Mouse (Mus musculus) hindbrain, postnatal 0 days (tissue): ENCODE results near the gene Znrd1. TPM values are rescaled to one million over a fixed set of nuclear protein-coding genes. Genes with fewer than 3 reads are reported as not detected.

ENCODE experiments used
- ATAC-seq: fragments of 200-750 bp; cut with Nextera tagmentation; 2 replicates; pipeline ENCODE4 v1.8.0; 2017; ENCODE audit warnings: mild to moderate bottlenecking, moderate TSS enrichment, moderate library complexity
- DNase-seq: peaks from one replicate; pipeline ENCODE4 v3.0.0-alpha.2; 2015; ENCODE audit warnings: low spot score
- H3K27ac ChIP-seq: fragments of 300-500 bp; sonication (generic); 2 replicates; pipeline ENCODE4 v1.5.1; 2014; ENCODE audit warnings: mild to moderate bottlenecking
- H3K27me3 ChIP-seq: fragments of 300-500 bp; sonication (generic); 2 replicates; pipeline ENCODE4 v1.6.1; 2014; ENCODE audit warnings: low read length, mixed read lengths; ENCODE audit not compliant: insufficient read depth
- H3K36me3 ChIP-seq: fragments of 300-500 bp; sonication (generic); 2 replicates; pipeline ENCODE4 v1.6.1; 2014; ENCODE audit warnings: low read length, mixed read lengths; ENCODE audit not compliant: insufficient read depth
- H3K4me1 ChIP-seq: fragments of 300-500 bp; sonication (generic); 2 replicates; pipeline ENCODE4 v1.6.1; 2014; ENCODE audit warnings: antibody characterized with exemption, low read length, mixed read lengths; ENCODE audit not compliant: insufficient read depth
- H3K4me2 ChIP-seq: fragments of 300-500 bp; sonication (generic); 2 replicates; pipeline ENCODE4 v1.6.1; 2014; ENCODE audit warnings: low read depth, mild to moderate bottlenecking, low read length, moderate library complexity, mixed read lengths
- H3K4me3 ChIP-seq: fragments of 300-500 bp; sonication (generic); 2 replicates; pipeline ENCODE4 v1.5.1; 2014; ENCODE audit warnings: low read length
- H3K9ac ChIP-seq: fragments of 300-500 bp; sonication (generic); replicated peaks from 2 replicates; pipeline ENCODE4 v1.6.1; 2014; ENCODE audit warnings: mild to moderate bottlenecking, low read length, moderate library complexity, mixed read lengths
- H3K9me3 ChIP-seq: fragments of 300-500 bp; sonication (generic); 2 replicates; pipeline ENCODE4 v1.6.1; 2016; ENCODE audit warnings: low read length, mixed read lengths
- CTCF ChIP-seq: IDR thresholded peaks from 2 replicates; pipeline ENCODE4 v1.5.1; 2016; ENCODE audit warnings: antibody characterized with exemption, control low read depth, low read depth
- WGBS: fragments of 180-500 bp; shearing (Covaris S2); extraction: QIAGEN DNeasy Blood & Tissue Kit; methylation state at CpG from one replicate; pipeline ENCODE4 v1.1.7; 2014; 5-methylcytosine and 5-hydroxymethylcytosine counted together
- polyA plus RNA-seq: library from polyadenylated mRNA; unstranded; fragments of >200 nt; fragmentation: Nextera tagmentation; extraction: Ambion mirVana; gene quantifications from 2 replicates; pipeline ENCODE4 v1.2.1, GENCODE M21; 2015
- total RNA-seq: library from RNA; depleted of rRNA; stranded (reverse); fragments of >200 nt; gene quantifications from 2 replicates; pipeline ENCODE4 v1.2.3, GENCODE M21; 2014

Gene Znrd1
- total and polyA plus RNA-seq, 2 experiments from 2014 or later: 45.0 to 49.3 TPM

GRCm38 (mm10) chr17:36982253-36983155 is 24.1 kb upstream of the Znrd1 start:
- Histone ChIP-seq H3K36me3 (no peaks in the 10 kb centered on the region), H3K4me1 (0 out of 2 replicates have a peak, but pooled peaks cover 4% of the 10 kb centered on the region), H3K27ac (no peak overlapping the region), H3K4me2 (no peak overlapping the region), H3K9ac (no peak overlapping the region), H3K9me3 (no peaks in the 10 kb centered on the region), H3K27me3 (no peaks in the 10 kb centered on the region), H3K4me3 (no peak overlapping the region)
- DNase-seq: no peak
- WGBS: 56% methylated on average over 5 of the region's 5 CpGs
- no peak for TF ChIP-seq CTCF
- no peak for ATAC-seq

GRCm38 (mm10) chr17:36981845-36982244 is 23.5 kb upstream of the Znrd1 start:
- no peak overlapping the region for H3K27ac ChIP-seq
- 20% methylated on average over 4 of the region's 4 CpGs for WGBS
- H3K4me3 ChIP-seq: no peak overlapping the region
- DNase-seq: no peak
- 0 out of 2 replicates have a peak, but pooled peaks cover 4% of the 10 kb centered on the region for H3K4me1 ChIP-seq
- H3K9ac ChIP-seq: no peak overlapping the region
- no peaks in the 10 kb centered on the region for H3K9me3 ChIP-seq
- H3K27me3 ChIP-seq: no peaks in the 10 kb centered on the region
- no peaks in the 10 kb centered on the region for H3K36me3 ChIP-seq
- H3K4me2 ChIP-seq: no peak overlapping the region
- TF ChIP-seq CTCF: no peak
- no peak for ATAC-seq

DNA sequence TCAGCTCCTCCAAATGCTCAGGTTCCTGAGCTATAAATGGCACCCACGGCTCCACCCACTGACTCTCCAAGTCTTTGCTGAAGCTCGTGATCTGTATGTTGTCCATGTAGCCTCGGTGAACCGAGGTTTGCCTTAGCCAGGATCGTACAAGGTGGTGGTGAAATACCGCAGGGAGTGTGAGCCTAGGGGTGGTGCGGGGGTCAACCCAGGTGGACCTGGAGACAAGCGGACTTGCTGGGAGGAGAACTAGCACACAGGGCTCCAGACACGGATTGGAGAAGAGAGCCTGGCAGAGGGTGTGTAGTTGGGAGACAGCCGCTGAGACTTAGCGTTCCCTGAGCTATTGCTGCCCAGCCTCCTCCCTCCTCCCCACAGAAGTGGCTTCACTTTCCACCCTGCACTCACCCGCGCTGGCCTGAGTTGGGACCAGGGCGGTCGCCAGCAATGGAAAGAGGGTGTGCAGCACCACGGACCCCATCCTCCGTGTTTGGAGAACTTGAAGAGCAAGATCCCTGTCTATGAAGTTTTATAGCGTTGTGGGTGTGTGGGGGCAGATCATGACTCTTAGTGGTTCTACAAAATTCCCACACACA is 23.0 kb upstream of the Znrd1 start, which contains the start of gene 2410137M14Rik:
2410137M14Rik (minus strand) TSS at position 17 of the 593 bp plus-strand sequence.
- Histone ChIP-seq H3K4me1 (0 out of 2 replicates have a peak, but pooled peaks cover 4% of the 10 kb centered on the region), H3K9me3 (no peaks in the 10 kb centered on the region), H3K27me3 (no peaks in the 10 kb centered on the region), H3K9ac (no peak within 1 kb of the TSS), H3K4me2 (no peak within 1 kb of the TSS), H3K4me3 (no peak within 1 kb of the TSS), H3K27ac (no peak within 1 kb of the TSS), H3K36me3 (no peaks in the 10 kb centered on the region)
- TF ChIP-seq CTCF: no peak
- no peak for ATAC-seq
- no peak for DNase-seq
- WGBS: 21% methylated on average over 18 of the region's 18 CpGs

DNA sequence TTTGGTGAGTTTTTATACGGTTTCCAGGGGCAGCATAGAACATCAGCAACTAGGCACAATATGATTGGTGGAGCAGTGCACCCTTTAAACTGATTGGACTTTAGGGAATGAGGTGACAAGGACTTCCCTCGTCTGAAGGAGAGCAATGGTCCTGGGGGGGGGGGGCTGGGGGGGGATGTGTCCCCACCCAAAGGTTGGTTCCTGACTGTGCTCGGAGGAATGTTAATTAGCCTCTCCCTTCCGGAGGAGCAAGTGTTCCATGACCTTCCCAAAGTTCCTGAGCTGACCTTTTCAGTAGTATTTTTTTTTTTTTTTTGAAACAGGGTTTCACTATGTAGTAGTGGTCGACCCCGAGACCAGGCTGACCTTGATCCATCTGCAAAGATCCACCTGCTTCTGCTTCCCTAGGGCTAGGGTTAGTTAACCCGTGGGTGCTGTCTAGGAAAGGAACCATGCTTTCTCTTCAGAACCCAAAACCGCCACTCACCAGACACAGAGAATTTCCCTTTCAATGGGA is 15.0 kb upstream of the Znrd1 start:
- H3K27ac ChIP-seq: no peak overlapping the region
- no peaks in the 10 kb centered on the region for H3K36me3 ChIP-seq
- no peak for TF ChIP-seq CTCF
- H3K4me3 ChIP-seq: no peak overlapping the region
- H3K27me3 ChIP-seq: no peaks in the 10 kb centered on the region
- ATAC-seq (no peak), DNase-seq (no peak)
- H3K4me2 ChIP-seq: no peak overlapping the region
- no peaks in the 10 kb centered on the region for H3K4me1 ChIP-seq
- H3K9ac ChIP-seq: no peak overlapping the region
- 71% methylated on average over 8 of the region's 8 CpGs for WGBS
- H3K9me3 ChIP-seq: no peaks in the 10 kb centered on the region

- 85% methylated on average over 3 of the region's 3 CpGs for WGBS
- no peak for ATAC-seq
- no peaks in the 10 kb centered on the region for H3K36me3 ChIP-seq
- H3K9me3 ChIP-seq: no peaks in the 10 kb centered on the region
- no peak overlapping the region for H3K4me3 ChIP-seq
- TF ChIP-seq CTCF: no peak
- H3K27me3 ChIP-seq: no peaks in the 10 kb centered on the region
- H3K4me2 ChIP-seq: no peak overlapping the region
- no peaks in the 10 kb centered on the region for H3K4me1 ChIP-seq
- H3K27ac ChIP-seq: no peak overlapping the region
- H3K9ac ChIP-seq: no peak overlapping the region
- DNase-seq: no peak
These were observed 14.4 kb upstream of the Znrd1 start for GRCm38 (mm10) chr17:36972791-36973190.

DNA sequence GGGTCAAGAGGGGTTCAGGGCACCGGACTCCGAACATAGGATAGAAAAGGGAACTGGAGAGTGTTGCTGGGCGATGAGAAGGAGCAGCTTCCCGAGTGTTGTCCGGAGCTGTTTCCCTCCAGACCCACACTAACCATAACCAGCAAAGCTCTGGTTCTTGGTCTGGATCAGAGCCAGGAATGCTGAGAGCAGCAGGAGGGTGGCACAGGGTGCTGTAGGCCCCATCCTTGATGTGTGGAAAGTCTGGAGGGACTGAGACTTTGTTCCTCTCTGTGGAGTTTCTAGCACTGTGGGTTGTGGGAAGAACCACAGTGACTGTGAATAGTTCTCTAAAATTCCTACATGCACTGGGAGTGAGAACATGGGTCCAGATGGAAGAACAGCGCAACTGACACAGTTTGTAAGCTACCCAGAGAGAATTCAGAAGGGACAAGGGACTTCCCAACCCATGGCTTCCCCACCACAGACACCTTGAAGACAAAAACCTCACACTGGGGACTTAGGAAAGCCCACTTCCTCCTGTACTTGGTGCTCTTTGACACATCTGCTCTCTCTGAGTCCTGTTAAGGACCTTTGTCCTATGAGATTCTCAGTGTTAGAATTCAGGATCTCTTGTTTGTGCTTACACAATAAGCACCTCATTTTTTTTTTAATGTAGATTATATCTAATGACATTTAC is 13.0 kb upstream of the Znrd1 start:
- Histone ChIP-seq H3K9ac (no peak overlapping the region), H3K4me2 (no peak overlapping the region), H3K4me3 (no peak overlapping the region), H3K27ac (no peak overlapping the region), H3K4me1 (no peaks in the 10 kb centered on the region), H3K9me3 (no peaks in the 10 kb centered on the region), H3K36me3 (no peaks in the 10 kb centered on the region), H3K27me3 (no peaks in the 10 kb centered on the region)
- no peak for TF ChIP-seq CTCF
- no peak for DNase-seq
- no peak for ATAC-seq
- 85% methylated on average over 6 of the region's 6 CpGs for WGBS
